Mouse (Mus musculus): ENCODE measurements around the gene Adamts2. TPM values are rescaled to one million over a fixed set of nuclear protein-coding genes. Genes with fewer than 3 reads are reported as not detected.

Gene Adamts2
- polyA plus RNA-seq, 1 experiment from 2014 or later, result 3.4 TPM

GRCm38 (mm10) chr11:50662176-50662575 is 60.3 kb downstream of the Adamts2 start:
- no peak for ATAC-seq
- Histone ChIP-seq H3K9me3 (ENCODE audit: control insufficient read depth, low read length) (no peaks in the 10 kb centered on the region), H3K4me3 (replicated peaks; ENCODE audit: low read length) (no peak overlapping the region), H3K27me3 (replicated peaks; ENCODE audit: control insufficient read depth, insufficient read depth, low read length) (no peaks in the 10 kb centered on the region), H3K27ac (ENCODE audit: low read length) (no peak overlapping the region), H3K9ac (replicated peaks; ENCODE audit: low read depth, low read length) (no peak overlapping the region), H3K4me2 (ENCODE audit: low read length) (no peak overlapping the region), H3K36me3 (ENCODE audit: control insufficient read depth, insufficient read depth) (no peaks in the 10 kb centered on the region), H3K4me1 (replicated peaks; ENCODE audit: control insufficient read depth, insufficient read depth, low read length) (no peaks in the 10 kb centered on the region)
- 93% methylated on average over 3 of the region's 3 CpGs for WGBS

DNA sequence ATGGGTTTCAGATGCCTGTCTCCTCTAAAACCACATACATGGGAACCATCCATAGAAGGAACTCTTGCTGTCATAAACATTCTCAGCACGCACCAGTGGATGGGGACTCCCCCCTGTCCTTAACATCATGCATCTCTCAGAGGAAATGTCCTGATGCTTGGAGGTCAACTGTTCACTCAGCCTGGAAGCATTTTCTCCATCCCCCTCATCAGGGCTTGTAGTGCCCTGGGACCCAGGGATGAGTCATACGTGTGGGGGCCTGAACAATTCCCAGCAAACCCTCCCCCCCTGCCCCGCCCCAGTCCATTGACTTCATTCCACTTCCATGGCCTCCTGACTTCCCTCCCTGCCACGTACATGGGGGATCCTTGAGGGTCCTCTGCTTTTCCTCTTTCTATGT is 62.9 kb downstream of the Adamts2 start:
- H3K36me3 ChIP-seq (ENCODE audit: control insufficient read depth, insufficient read depth), result no peaks in the 10 kb centered on the region
- no peak for ATAC-seq
- no peak overlapping the region for H3K27ac ChIP-seq (ENCODE audit: low read length)
- 75% methylated on average over 4 of the region's 4 CpGs for WGBS
- H3K9ac ChIP-seq (replicated peaks; ENCODE audit: low read depth, low read length), result no peak overlapping the region
- H3K4me3 ChIP-seq (replicated peaks; ENCODE audit: low read length), result no peak overlapping the region
- no peaks in the 10 kb centered on the region for H3K27me3 ChIP-seq (replicated peaks; ENCODE audit: control insufficient read depth, insufficient read depth, low read length)
- H3K4me1 ChIP-seq (replicated peaks; ENCODE audit: control insufficient read depth, insufficient read depth, low read length), result peaks cover 7% of the 10 kb centered on the region
- no peak overlapping the region for H3K4me2 ChIP-seq (ENCODE audit: low read length)
- H3K9me3 ChIP-seq (ENCODE audit: control insufficient read depth, low read length), result no peaks in the 10 kb centered on the region

GRCm38 (mm10) chr11:50669542-50670362 is 67.9 kb downstream of the Adamts2 start:
- Histone ChIP-seq H3K4me1 (replicated peaks; ENCODE audit: control insufficient read depth, insufficient read depth, low read length) (peaks cover 8% of the 10 kb centered on the region), H3K36me3 (ENCODE audit: control insufficient read depth, insufficient read depth) (no peaks in the 10 kb centered on the region), H3K9me3 (ENCODE audit: control insufficient read depth, low read length) (no peaks in the 10 kb centered on the region), H3K4me3 (replicated peaks; ENCODE audit: low read length) (no peak overlapping the region), H3K4me2 (ENCODE audit: low read length) (no peak overlapping the region), H3K27me3 (replicated peaks; ENCODE audit: control insufficient read depth, insufficient read depth, low read length) (no peaks in the 10 kb centered on the region), H3K9ac (replicated peaks; ENCODE audit: low read depth, low read length) (no peak overlapping the region), H3K27ac (ENCODE audit: low read length) (no peak overlapping the region)
- WGBS, result 78% methylated on average over 9 of the region's 9 CpGs
- peak; percentile 71 for ATAC-seq

- 58% methylated on average over 5 of the region's 5 CpGs for WGBS
- Histone ChIP-seq H3K4me1 (replicated peaks; ENCODE audit: control insufficient read depth, insufficient read depth, low read length) (peaks cover 8% of the 10 kb centered on the region), H3K9me3 (ENCODE audit: control insufficient read depth, low read length) (no peaks in the 10 kb centered on the region), H3K9ac (replicated peaks; ENCODE audit: low read depth, low read length) (no peak overlapping the region), H3K4me2 (ENCODE audit: low read length) (no peak overlapping the region), H3K27ac (ENCODE audit: low read length) (no peak overlapping the region), H3K36me3 (ENCODE audit: control insufficient read depth, insufficient read depth) (no peaks in the 10 kb centered on the region), H3K4me3 (replicated peaks; ENCODE audit: low read length) (no peak overlapping the region), H3K27me3 (replicated peaks; ENCODE audit: control insufficient read depth, insufficient read depth, low read length) (no peaks in the 10 kb centered on the region)
- ATAC-seq, result 0 out of 2 replicates have a peak, but pooled peaks have one; percentile 3
Observed at GRCm38 (mm10) chr11:50670363-50670725, 68.5 kb downstream of the Adamts2 start.

DNA sequence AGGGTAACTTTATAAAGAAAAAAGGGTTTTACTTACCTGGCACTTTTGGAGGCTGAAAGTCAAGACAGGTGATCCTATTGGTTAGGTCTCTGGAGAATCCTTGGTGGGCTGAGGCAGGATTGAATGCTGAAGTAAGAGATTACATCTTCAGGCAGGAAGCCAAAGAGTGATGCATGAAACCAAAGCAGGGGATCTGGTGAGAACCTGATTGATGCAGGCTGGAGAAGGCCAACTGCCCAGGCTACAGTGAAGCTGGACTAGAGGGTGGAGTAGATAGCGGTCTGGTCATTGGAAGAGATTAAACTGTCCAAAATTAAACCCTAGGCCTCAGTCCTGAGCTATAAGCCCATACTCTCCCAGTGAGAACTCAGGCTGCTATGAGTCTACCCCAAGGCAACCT is 69.0 kb downstream of the Adamts2 start:
- H3K9me3 ChIP-seq (ENCODE audit: control insufficient read depth, low read length), result no peaks in the 10 kb centered on the region
- no peaks in the 10 kb centered on the region for H3K27me3 ChIP-seq (replicated peaks; ENCODE audit: control insufficient read depth, insufficient read depth, low read length)
- ATAC-seq, result no peak
- WGBS, result 95% methylated on average over 1 of the region's 1 CpGs
- no peak overlapping the region for H3K27ac ChIP-seq (ENCODE audit: low read length)
- peaks cover 8% of the 10 kb centered on the region for H3K4me1 ChIP-seq (replicated peaks; ENCODE audit: control insufficient read depth, insufficient read depth, low read length)
- no peak overlapping the region for H3K4me3 ChIP-seq (replicated peaks; ENCODE audit: low read length)
- no peak overlapping the region for H3K4me2 ChIP-seq (ENCODE audit: low read length)
- H3K36me3 ChIP-seq (ENCODE audit: control insufficient read depth, insufficient read depth), result no peaks in the 10 kb centered on the region
- no peak overlapping the region for H3K9ac ChIP-seq (replicated peaks; ENCODE audit: low read depth, low read length)

- H3K4me1 ChIP-seq (replicated peaks; ENCODE audit: control insufficient read depth, insufficient read depth, low read length), result peaks cover 8% of the 10 kb centered on the region
- 72% methylated on average over 2 of the region's 2 CpGs for WGBS
- no peak for ATAC-seq
Observed at GRCm38 (mm10) chr11:50671376-50671775, 69.5 kb downstream of the Adamts2 start.

GRCm38 (mm10) chr11:50671820-50672310 is 70.0 kb downstream of the Adamts2 start:
- no peak for ATAC-seq
- 90% methylated on average over 7 of the region's 7 CpGs for WGBS

More at GRCm38 (mm10) chr11:50671376-50671775, 69.5 kb downstream of the Adamts2 start:
- H3K36me3 ChIP-seq (ENCODE audit: control insufficient read depth, insufficient read depth), result no peaks in the 10 kb centered on the region
- no peak overlapping the region for H3K27ac ChIP-seq (ENCODE audit: low read length)
- H3K9ac ChIP-seq (replicated peaks; ENCODE audit: low read depth, low read length), result no peak overlapping the region
- H3K9me3 ChIP-seq (ENCODE audit: control insufficient read depth, low read length), result no peaks in the 10 kb centered on the region
- H3K27me3 ChIP-seq (replicated peaks; ENCODE audit: control insufficient read depth, insufficient read depth, low read length), result no peaks in the 10 kb centered on the region
- no peak overlapping the region for H3K4me2 ChIP-seq (ENCODE audit: low read length)
- no peak overlapping the region for H3K4me3 ChIP-seq (replicated peaks; ENCODE audit: low read length)

GRCm38 (mm10) chr11:50672866-50673265 is 71.0 kb downstream of the Adamts2 start:
- H3K27ac ChIP-seq (ENCODE audit: low read length), result no peak overlapping the region
- peaks cover 8% of the 10 kb centered on the region for H3K4me1 ChIP-seq (replicated peaks; ENCODE audit: control insufficient read depth, insufficient read depth, low read length)
- no peak overlapping the region for H3K4me3 ChIP-seq (replicated peaks; ENCODE audit: low read length)
- H3K9ac ChIP-seq (replicated peaks; ENCODE audit: low read depth, low read length), result no peak overlapping the region
- no peak for ATAC-seq
- 46% methylated on average over 7 of the region's 7 CpGs for WGBS
- H3K36me3 ChIP-seq (ENCODE audit: control insufficient read depth, insufficient read depth), result no peaks in the 10 kb centered on the region
- no peak overlapping the region for H3K4me2 ChIP-seq (ENCODE audit: low read length)
- H3K27me3 ChIP-seq (replicated peaks; ENCODE audit: control insufficient read depth, insufficient read depth, low read length), result no peaks in the 10 kb centered on the region
- H3K9me3 ChIP-seq (ENCODE audit: control insufficient read depth, low read length), result no peaks in the 10 kb centered on the region

More at GRCm38 (mm10) chr11:50671820-50672310, 70.0 kb downstream of the Adamts2 start:
- H3K9me3 ChIP-seq (ENCODE audit: control insufficient read depth, low read length), result no peaks in the 10 kb centered on the region
- peaks cover 8% of the 10 kb centered on the region for H3K4me1 ChIP-seq (replicated peaks; ENCODE audit: control insufficient read depth, insufficient read depth, low read length)
- no peak overlapping the region for H3K27ac ChIP-seq (ENCODE audit: low read length)
- no peaks in the 10 kb centered on the region for H3K27me3 ChIP-seq (replicated peaks; ENCODE audit: control insufficient read depth, insufficient read depth, low read length)
- no peak overlapping the region for H3K4me3 ChIP-seq (replicated peaks; ENCODE audit: low read length)
- no peak overlapping the region for H3K4me2 ChIP-seq (ENCODE audit: low read length)
- H3K36me3 ChIP-seq (ENCODE audit: control insufficient read depth, insufficient read depth), result no peaks in the 10 kb centered on the region
- H3K9ac ChIP-seq (replicated peaks; ENCODE audit: low read depth, low read length), result no peak overlapping the region

DNA sequence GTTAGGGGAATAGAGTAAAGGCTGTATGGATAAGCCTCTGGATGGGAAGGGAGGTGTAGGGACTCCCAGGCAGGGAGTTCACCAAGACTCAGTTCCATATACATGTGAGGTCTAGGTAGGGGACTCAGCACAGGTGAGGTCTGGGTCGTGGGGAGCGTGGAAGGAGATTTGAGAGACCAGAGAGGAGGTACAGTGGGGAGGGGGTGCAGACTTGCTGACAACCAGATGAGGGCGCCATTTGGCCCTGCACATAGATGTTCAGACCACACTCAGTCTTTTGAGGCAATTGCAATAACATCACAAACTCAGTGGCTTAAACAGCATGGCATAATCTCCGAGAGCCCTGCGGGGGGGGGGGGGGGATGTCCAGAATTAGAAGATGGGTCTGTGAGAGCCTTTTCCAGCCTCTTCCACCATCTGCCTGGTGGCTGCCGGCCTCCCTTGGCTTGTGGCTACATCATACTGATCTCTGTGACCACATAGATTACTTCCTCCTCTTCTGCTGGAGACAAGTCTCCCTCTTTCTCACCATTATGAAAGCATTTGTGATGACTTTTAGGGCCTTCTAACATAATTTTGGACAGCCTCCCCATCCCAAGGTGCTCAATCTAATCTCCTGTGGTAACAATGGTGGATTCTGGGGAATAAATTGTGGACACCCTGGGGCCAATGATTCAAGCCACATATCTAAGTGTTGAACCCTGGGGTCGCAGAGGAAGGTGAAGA is 71.8 kb downstream of the Adamts2 start:
- no peaks in the 10 kb centered on the region for H3K36me3 ChIP-seq (ENCODE audit: control insufficient read depth, insufficient read depth)
- no peaks in the 10 kb centered on the region for H3K9me3 ChIP-seq (ENCODE audit: control insufficient read depth, low read length)
- peaks cover 8% of the 10 kb centered on the region for H3K4me1 ChIP-seq (replicated peaks; ENCODE audit: control insufficient read depth, insufficient read depth, low read length)
- no peak overlapping the region for H3K9ac ChIP-seq (replicated peaks; ENCODE audit: low read depth, low read length)
- H3K4me2 ChIP-seq (ENCODE audit: low read length), result no peak overlapping the region
- 63% methylated on average over 6 of the region's 7 CpGs for WGBS
- no peak for ATAC-seq
- H3K27ac ChIP-seq (ENCODE audit: low read length), result no peak overlapping the region
- H3K27me3 ChIP-seq (replicated peaks; ENCODE audit: control insufficient read depth, insufficient read depth, low read length), result no peaks in the 10 kb centered on the region
- no peak overlapping the region for H3K4me3 ChIP-seq (replicated peaks; ENCODE audit: low read length)

Data from forebrain, embryonic 16.5 days (tissue).